Mouse (Mus musculus) stomach, embryonic 15.5 days (tissue): ENCODE data around the gene Phactr2. TPM values are rescaled to one million over a fixed set of nuclear protein-coding genes. Genes with fewer than 3 reads are reported as not detected.
A peak's percentile ranks its signal among the peaks of the same experiment; 100 is the strongest.

Experiments used
- ATAC-seq: fragments of 200-750 bp; cut with Nextera tagmentation; 2 replicates; pipeline ENCODE4 v1.8.0; 2017; ENCODE audit warnings: low read depth, moderate number of reproducible peaks, moderate TSS enrichment; ENCODE audit not compliant: insufficient read depth, low FRiP score
- H3K27ac ChIP-seq: fragments of 300-500 bp; sonication (generic); 2 replicates; pipeline ENCODE4 v1.5.1; 2015; ENCODE audit warnings: mild to moderate bottlenecking, inconsistent platforms
- H3K27me3 ChIP-seq: fragments of 300-500 bp; sonication (generic); replicated peaks from 2 replicates; pipeline ENCODE4 v1.6.1; 2015; ENCODE audit warnings: inconsistent platforms
- H3K36me3 ChIP-seq: fragments of 300-500 bp; sonication (generic); 2 replicates; pipeline ENCODE4 v1.6.1; 2015; ENCODE audit warnings: inconsistent platforms
- H3K4me1 ChIP-seq: fragments of 300-500 bp; sonication (generic); 2 replicates; pipeline ENCODE4 v1.6.1; 2015; ENCODE audit warnings: inconsistent platforms
- H3K4me2 ChIP-seq: fragments of 300-500 bp; sonication (generic); 2 replicates; pipeline ENCODE4 v1.6.1; 2015; ENCODE audit warnings: mild to moderate bottlenecking, inconsistent platforms
- H3K4me3 ChIP-seq: fragments of 300-500 bp; sonication (generic); replicated peaks from 2 replicates; pipeline ENCODE4 v1.5.1; 2015; ENCODE audit warnings: inconsistent platforms
- H3K9ac ChIP-seq: fragments of 300-500 bp; sonication (generic); 2 replicates; pipeline ENCODE4 v1.6.1; 2015; ENCODE audit warnings: inconsistent platforms
- H3K9me3 ChIP-seq: fragments of 300-500 bp; sonication (generic); 2 replicates; pipeline ENCODE4 v1.6.1; 2016; ENCODE audit warnings: inconsistent platforms
- WGBS: fragments of 180-500 bp; shearing (Covaris S2); methylation state at CpG from one replicate; pipeline ENCODE4 v1.1.7; 2015; 5-methylcytosine and 5-hydroxymethylcytosine counted together
- polyA plus RNA-seq: library from polyadenylated mRNA; unstranded; fragments of >200 nt; fragmentation: Nextera tagmentation; extraction: Ambion mirVana; gene quantifications from 2 replicates; pipeline ENCODE4 v1.2.1, GENCODE M21; 2015

The Phactr2 gene
- polyA plus RNA-seq, 1 experiment from 2014 or later = 29.4 TPM

DNA sequence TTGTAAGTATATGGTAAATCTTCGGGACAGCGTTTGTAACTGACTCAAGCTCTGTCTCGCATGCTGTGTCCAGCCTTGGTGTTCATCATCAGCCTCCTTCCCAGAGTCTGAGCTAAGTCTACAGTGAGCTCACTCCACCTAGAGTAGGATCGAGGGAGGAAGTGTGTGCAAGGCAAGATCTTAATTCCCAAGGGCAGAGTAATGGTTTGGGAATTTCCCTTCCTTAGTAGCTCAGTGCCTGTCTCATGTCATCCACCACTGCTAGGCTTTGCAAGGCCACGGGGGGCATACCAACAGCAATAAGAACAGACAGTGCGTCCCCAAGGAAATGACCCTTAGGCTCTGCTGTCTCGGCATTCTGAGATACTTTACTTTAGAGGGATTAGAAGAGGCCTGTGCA, 218.0 kb downstream of the Phactr2 start:
- Histone ChIP-seq H3K4me3 (no peak overlapping the region), H3K9ac (no peak overlapping the region), H3K27ac (0 out of 2 replicates have a peak overlapping the region, but pooled peaks have one; percentile 26), H3K36me3 (peaks cover 6% of the 10 kb centered on the region; the same call in 1 of the 2 replicates), H3K9me3 (no peaks in the 10 kb centered on the region), H3K4me1 (no peaks in the 10 kb centered on the region; the same call in 1 of the 2 replicates), H3K27me3 (no peaks in the 10 kb centered on the region), H3K4me2 (no peak overlapping the region)
- 71% methylated on average over 7 of the region's 7 CpGs for WGBS
- peak; percentile 32; the same call in 1 of the 2 replicates for ATAC-seq

DNA sequence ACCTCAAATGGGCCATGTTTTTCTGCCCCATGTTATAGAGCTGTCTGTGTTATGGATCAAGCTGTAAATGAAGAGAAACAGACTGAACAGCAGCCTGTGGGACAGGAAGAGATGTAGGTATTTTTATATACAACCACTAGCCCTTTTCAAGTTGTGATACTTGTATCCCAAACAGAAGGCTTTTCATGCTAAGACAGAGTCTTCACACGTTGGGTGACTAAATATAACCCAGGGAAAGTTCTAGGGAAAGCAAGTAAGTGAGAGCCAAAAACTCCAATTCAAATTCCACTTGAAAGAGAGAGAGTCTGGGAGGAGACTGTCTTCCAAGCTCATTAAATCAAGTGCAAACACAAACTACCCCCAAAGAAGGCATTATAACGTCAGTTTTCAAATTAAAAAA, 223.9 kb downstream of the Phactr2 start:
- ATAC-seq = no peak
- Histone ChIP-seq H3K4me1 (peaks cover 3% of the 10 kb centered on the region; the same call in 1 of the 2 replicates), H3K9me3 (no peaks in the 10 kb centered on the region), H3K4me2 (no peak overlapping the region), H3K27me3 (no peaks in the 10 kb centered on the region), H3K9ac (no peak overlapping the region), H3K36me3 (peaks cover 6% of the 10 kb centered on the region; the same call in 1 of the 2 replicates), H3K4me3 (no peak overlapping the region), H3K27ac (no peak overlapping the region)
- 34% methylated on average over 2 of the region's 2 CpGs for WGBS

DNA sequence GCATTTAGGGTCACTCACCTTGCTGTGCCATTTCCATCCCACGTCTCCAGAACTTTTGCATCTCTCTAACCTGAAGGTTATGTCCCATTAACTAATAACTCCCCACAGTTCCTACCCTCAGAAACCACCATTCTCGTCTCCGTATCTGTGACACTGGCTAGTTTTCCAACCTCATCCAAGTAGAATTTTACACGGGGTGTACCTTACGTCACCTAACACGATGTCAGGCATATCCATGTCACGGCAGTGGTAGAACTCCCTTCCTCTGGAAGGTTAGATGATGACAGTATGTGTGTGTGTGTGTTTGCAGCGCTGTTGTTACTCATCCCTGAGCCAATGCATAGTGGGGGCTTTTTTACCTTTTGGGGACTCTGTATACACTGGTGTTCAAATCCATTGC, 225.1 kb downstream of the Phactr2 start:
- WGBS = 91% methylated on average over 8 of the region's 8 CpGs
- Histone ChIP-seq H3K4me1 (peaks cover 5% of the 10 kb centered on the region; the same call in 1 of the 2 replicates), H3K4me2 (no peak overlapping the region), H3K36me3 (peaks cover 6% of the 10 kb centered on the region; the same call in 1 of the 2 replicates), H3K27ac (no peak overlapping the region), H3K9ac (no peak overlapping the region), H3K9me3 (no peaks in the 10 kb centered on the region), H3K27me3 (no peaks in the 10 kb centered on the region), H3K4me3 (no peak overlapping the region)
- ATAC-seq = no peak

DNA sequence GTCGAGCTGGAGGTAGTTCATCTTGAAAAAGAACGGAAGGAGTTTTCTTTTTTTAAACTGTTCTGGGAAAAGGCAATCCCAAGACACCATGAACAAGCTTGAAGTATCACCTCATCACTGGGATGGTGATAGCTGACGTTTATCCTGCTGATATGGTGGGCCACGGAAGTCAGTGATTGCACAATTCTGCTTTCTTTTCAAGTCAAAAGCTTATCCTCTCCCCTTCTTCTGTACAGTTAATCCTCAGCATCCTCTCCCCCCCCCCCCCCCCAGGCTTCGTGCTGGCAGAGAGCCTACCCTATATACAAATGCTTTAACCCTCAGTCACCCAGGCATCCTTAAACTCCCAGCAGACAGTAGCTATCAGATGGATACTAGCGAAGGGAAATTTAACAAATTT, 228.5 kb downstream of the Phactr2 start:
- Histone ChIP-seq H3K9ac (no peak overlapping the region), H3K9me3 (no peaks in the 10 kb centered on the region), H3K36me3 (no peaks in the 10 kb centered on the region), H3K4me2 (peak overlapping the region; percentile 2; the same call in 1 of the 2 replicates), H3K27me3 (no peaks in the 10 kb centered on the region), H3K4me1 (peaks cover 5% of the 10 kb centered on the region; the same call in 1 of the 2 replicates), H3K27ac (peak overlapping the region; percentile 19; the same call in 1 of the 2 replicates), H3K4me3 (no peak overlapping the region)
- 0 out of 2 replicates have a peak, but pooled peaks have one; percentile 31 for ATAC-seq
- WGBS = 32% methylated on average over 6 of the region's 6 CpGs

DNA sequence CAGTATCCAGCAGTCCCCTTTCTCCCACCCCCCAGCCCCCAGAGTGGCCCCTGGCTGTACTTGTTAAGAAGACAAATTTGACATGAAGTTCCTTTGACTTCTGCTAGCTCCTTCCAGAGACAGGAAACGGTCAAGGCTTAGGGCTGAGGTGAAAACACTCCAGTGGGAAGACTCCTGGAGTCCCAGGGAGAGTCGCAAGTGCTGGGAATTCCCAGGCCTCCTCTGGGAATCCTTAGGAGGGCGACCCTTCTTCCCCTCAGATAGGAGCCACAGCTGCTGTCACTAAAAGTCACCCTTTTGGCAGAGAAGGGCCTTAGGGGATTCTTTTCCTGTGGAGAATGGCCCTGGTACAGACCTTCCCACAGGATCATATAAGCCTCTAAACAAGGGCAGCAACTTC, 230.0 kb downstream of the Phactr2 start:
- Histone ChIP-seq H3K4me1 (peaks cover 7% of the 10 kb centered on the region; the same call in 1 of the 2 replicates), H3K27me3 (no peaks in the 10 kb centered on the region), H3K36me3 (no peaks in the 10 kb centered on the region), H3K9me3 (no peaks in the 10 kb centered on the region), H3K9ac (no peak overlapping the region), H3K27ac (peak overlapping the region; percentile 21; the same call in 1 of the 2 replicates), H3K4me3 (no peak overlapping the region), H3K4me2 (no peak overlapping the region)
- 49% methylated on average over 3 of the region's 3 CpGs for WGBS
- ATAC-seq = no peak

DNA sequence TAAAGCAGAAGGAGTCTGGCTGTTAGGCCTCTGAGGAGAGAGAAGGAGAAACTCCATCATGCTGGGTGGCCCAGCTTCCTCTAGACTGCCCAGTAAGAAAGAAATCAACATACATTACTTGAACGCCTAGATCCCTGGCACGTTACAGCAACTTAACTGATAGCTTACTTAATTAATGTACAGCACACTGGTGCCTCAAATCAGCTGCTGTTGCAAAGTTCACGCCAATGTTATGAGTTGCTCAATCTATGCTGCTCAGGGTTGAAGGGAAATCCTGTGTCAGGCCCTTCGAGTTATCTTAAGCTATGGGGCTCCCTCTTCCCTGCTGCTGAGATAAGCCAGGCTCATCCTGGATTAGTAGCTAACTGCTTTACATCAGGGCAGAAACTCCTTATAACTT, 233.8 kb downstream of the Phactr2 start:
- ATAC-seq = peak; percentile 51; the same call in 1 of the 2 replicates
- no peak overlapping the region for H3K4me3 ChIP-seq
- no peaks in the 10 kb centered on the region for H3K9me3 ChIP-seq
- H3K4me1 ChIP-seq = peaks cover 8% of the 10 kb centered on the region; the same call in 1 of the 2 replicates
- peak overlapping the region; percentile 61 for H3K27ac ChIP-seq
- H3K36me3 ChIP-seq = no peaks in the 10 kb centered on the region
- 32% methylated on average over 4 of the region's 4 CpGs for WGBS
- no peak overlapping the region for H3K9ac ChIP-seq
- H3K4me2 ChIP-seq = no peak overlapping the region
- no peaks in the 10 kb centered on the region for H3K27me3 ChIP-seq

DNA sequence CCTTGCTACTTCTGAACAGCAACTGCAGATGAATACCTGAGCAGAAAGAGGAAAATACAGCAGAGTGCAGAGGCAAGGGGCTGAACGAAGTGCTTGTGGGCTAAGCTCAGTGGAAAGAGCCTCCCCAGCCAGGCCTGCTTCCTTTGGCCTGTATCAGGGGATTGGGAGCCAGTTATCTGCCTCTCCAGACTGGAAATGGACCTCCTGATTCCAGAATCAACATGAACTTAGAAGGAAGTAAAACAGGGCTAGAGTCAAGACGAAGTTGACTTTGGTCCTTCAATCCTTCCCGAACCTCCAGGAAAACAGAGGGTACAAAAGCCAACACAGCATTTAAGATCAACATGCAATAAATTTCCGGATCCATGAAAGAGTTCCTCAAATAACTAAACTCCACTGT, 236.0 kb downstream of the Phactr2 start:
- Histone ChIP-seq H3K9me3 (no peaks in the 10 kb centered on the region), H3K4me3 (no peak overlapping the region), H3K4me2 (no peak overlapping the region), H3K27ac (no peak overlapping the region), H3K9ac (no peak overlapping the region), H3K4me1 (0 out of 2 replicates have a peak, but pooled peaks cover 5% of the 10 kb centered on the region), H3K36me3 (no peaks in the 10 kb centered on the region), H3K27me3 (no peaks in the 10 kb centered on the region)
- no peak for ATAC-seq
- WGBS = 83% methylated on average over 4 of the region's 4 CpGs

DNA sequence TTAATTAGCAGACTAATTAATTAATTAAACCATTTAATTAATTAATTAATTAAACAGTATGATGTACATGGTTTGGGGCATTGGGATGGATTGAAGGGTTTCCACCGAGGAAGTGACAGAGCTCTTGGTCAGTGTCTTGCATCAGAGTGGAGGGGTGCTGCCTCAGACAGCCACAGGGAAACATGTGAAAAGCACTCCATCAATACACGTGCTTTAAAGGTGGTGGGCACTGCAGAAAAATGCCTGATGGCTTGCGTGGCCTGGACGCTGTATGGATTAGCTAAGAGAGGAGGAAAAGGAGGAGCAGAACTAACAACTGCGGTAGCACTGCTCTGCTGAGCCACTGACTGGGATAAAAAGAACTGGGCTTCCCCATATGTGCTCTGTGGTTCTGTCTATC, 237.3 kb downstream of the Phactr2 start:
- no peak overlapping the region for H3K9ac ChIP-seq
- no peaks in the 10 kb centered on the region for H3K9me3 ChIP-seq
- WGBS = 90% methylated on average over 5 of the region's 5 CpGs
- 0 out of 2 replicates have a peak, but pooled peaks cover 5% of the 10 kb centered on the region for H3K4me1 ChIP-seq
- no peak overlapping the region for H3K4me3 ChIP-seq
- peaks cover 4% of the 10 kb centered on the region; the same call in 1 of the 2 replicates for H3K36me3 ChIP-seq
- no peak overlapping the region for H3K4me2 ChIP-seq
- H3K27ac ChIP-seq = no peak overlapping the region
- H3K27me3 ChIP-seq = no peaks in the 10 kb centered on the region
- no peak for ATAC-seq

DNA sequence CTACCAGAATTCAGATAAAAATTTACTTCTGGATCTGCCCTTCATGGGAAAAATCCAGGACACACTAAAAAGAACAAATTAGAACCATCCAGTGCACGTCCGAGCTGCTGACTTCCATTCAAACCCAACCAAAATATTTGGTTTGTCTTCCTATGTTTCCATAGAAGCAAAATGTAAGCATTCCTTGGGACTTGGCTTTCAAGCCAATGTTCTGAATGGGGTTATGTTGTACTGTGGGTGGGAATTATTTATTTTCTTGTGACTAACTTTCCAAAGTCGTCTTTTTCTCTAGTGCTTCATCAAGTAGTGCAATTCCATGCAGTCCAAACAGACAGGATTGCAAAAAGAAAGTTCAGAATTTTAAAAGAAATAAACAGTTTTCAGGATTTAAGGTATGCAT, 239.7 kb downstream of the Phactr2 start:
- Histone ChIP-seq H3K4me3 (no peak overlapping the region), H3K4me2 (no peak overlapping the region), H3K27ac (peak overlapping the region; percentile 62; the same call in 1 of the 2 replicates), H3K9ac (no peak overlapping the region), H3K36me3 (peaks cover 4% of the 10 kb centered on the region; the same call in 1 of the 2 replicates), H3K9me3 (no peaks in the 10 kb centered on the region), H3K27me3 (no peaks in the 10 kb centered on the region), H3K4me1 (0 out of 2 replicates have a peak, but pooled peaks cover 2% of the 10 kb centered on the region)
- ATAC-seq = no peak
- 37% methylated on average over 3 of the region's 3 CpGs for WGBS

DNA sequence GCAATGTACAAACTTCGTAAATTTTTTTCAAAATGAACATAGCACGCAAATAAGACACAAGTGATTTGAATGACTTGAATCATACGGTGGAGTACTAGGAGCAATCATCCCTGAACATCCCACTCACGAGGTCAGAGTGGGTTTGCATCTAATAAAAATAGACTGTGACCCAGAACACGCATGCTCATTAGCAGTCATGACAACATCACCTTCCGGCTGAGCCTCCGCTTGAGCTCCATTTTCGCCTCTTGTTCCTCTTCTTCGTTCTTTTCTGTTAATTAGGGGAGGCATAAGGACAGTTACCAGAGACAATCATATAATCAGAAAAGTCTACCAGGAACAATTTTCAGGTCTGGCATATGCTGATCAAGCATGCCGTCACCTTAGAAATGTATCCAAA, 240.3 kb downstream of the Phactr2 start:
- Histone ChIP-seq H3K9ac (no peak overlapping the region), H3K27me3 (no peaks in the 10 kb centered on the region), H3K4me3 (no peak overlapping the region), H3K9me3 (no peaks in the 10 kb centered on the region), H3K4me2 (no peak overlapping the region), H3K27ac (peak overlapping the region; percentile 26; the same call in 1 of the 2 replicates), H3K4me1 (0 out of 2 replicates have a peak, but pooled peaks cover 2% of the 10 kb centered on the region), H3K36me3 (peaks cover 4% of the 10 kb centered on the region; the same call in 1 of the 2 replicates)
- WGBS = 84% methylated on average over 10 of the region's 10 CpGs
- no peak for ATAC-seq

DNA sequence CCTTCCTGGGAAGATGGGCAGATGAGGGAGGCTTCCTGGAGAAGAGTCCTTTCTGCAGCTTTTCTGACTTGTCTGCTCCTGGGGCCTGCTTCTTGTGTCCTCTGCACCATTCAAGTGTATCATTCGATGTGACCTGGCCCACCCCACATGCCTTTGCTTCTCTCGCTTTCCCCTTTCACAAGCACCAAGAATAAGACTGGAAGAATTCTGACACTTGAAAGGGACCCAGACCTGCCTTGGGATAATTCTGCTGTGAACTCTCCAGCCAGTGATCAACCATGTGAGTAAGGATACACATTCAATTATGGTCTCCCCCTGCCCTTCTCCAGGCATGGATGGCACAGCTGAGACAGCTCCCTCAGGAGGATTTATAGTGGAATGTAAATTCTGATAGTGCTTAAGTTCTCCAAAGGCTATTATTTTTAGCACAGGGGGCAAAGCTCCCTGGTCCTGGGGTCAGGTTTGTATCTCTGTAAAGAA, 241.0 kb downstream of the Phactr2 start:
- H3K9ac ChIP-seq = no peak overlapping the region
- peaks cover 4% of the 10 kb centered on the region; the same call in 1 of the 2 replicates for H3K36me3 ChIP-seq
- H3K4me2 ChIP-seq = no peak overlapping the region
- H3K27ac ChIP-seq = no peak overlapping the region
- no peaks in the 10 kb centered on the region for H3K9me3 ChIP-seq
- no peak overlapping the region for H3K4me3 ChIP-seq
- WGBS = 71% methylated on average over 2 of the region's 2 CpGs
- ATAC-seq = no peak
- no peaks in the 10 kb centered on the region for H3K4me1 ChIP-seq
- H3K27me3 ChIP-seq = no peaks in the 10 kb centered on the region

DNA sequence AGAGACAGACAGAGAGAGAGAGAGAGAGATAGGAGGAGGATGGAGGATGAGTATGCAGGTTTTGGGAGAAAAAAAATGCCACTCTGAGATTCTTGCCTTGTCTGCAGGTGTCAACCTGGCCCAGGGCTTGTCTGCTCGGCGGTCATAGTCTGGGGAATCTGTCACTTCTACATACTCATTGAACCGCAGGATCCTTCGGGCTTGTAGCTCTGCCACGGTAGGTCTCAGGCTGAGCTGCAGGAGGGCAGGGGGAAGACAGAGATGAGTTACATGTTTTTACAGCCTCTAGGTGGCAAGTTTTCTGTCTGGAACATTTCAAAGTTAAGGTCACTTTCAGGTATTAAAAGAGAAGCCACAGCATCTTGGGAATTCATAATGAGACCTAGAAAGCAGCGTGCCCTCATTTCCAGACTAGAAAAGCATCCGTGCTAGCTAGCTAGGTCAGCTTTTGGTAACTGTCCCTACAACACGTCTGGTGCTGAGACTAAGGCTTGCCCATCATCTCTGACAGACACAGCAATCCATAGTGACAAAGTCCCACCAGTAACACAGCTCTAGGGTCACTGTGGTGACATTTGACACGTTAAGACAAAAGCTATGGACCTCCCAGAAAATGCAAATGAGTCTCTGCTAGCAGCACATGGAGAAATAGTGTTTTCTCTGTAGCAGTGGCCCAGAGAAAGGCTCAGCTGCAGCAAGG, 241.6 kb downstream of the Phactr2 start:
- WGBS = 70% methylated on average over 9 of the region's 9 CpGs
- Histone ChIP-seq H3K9ac (no peak overlapping the region), H3K27me3 (no peaks in the 10 kb centered on the region), H3K4me3 (no peak overlapping the region), H3K27ac (no peak overlapping the region), H3K4me1 (no peaks in the 10 kb centered on the region), H3K4me2 (no peak overlapping the region), H3K9me3 (no peaks in the 10 kb centered on the region), H3K36me3 (peaks cover 4% of the 10 kb centered on the region; the same call in 1 of the 2 replicates)
- no peak for ATAC-seq
